Mouse (Mus musculus): ENCODE results near the gene Eri2. TPM values are rescaled to one million over a fixed set of nuclear protein-coding genes. Genes with fewer than 3 reads are reported as not detected.

Gene Eri2
- total RNA-seq (2021), result 7.5 and 9.4 TPM in 2 replicates
- long read RNA-seq, experiment 1, partial matches to known transcripts, result 0 of 5 reads
- long read RNA-seq, experiment 1, other reads (novel, unspliced or antisense), result 1 of 5 reads
- long read RNA-seq, experiment 2, partial matches to known transcripts, result 0 of 6 reads
- long read RNA-seq, experiment 2, other reads (novel, unspliced or antisense), result 1 of 6 reads

- DNase-seq, result peak; percentile 94
Observed at GRCm38 (mm10) chr7:119793586-119794250, at the start of gene Eri2, which contains the start of gene Rexo5. Eri2 (minus strand) TSS chr7:119794058. Rexo5 (plus strand) TSS chr7:119794006.

- no peak for DNase-seq
Observed at GRCm38 (mm10) chr7:119841820-119842449, 48.1 kb upstream of the Eri2 start.

GRCm38 (mm10) chr7:119835996-119836777, 42.3 kb upstream of the Eri2 start:
- DNase-seq, result no peak

DNA sequence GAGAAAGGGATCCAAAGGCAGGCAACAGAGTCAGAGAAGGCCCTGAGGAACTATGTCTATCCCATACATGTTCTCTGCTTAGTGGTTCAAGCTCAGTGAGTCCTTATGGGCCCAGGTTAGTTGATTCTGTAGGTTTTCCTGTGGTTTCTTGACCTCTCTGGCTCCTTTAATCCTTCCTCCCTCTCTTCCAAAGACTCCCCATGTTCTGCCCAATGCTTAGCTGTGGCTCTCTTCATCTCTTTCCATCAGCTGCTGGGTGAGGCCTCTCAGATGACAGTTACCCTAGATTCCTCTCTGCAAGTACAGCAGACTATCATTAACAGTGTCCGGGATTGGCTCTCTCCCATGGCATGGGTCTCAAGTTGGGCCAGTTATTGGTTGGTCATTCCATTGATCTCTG, 41.5 kb upstream of the Eri2 start:
- no peak for DNase-seq

DNA sequence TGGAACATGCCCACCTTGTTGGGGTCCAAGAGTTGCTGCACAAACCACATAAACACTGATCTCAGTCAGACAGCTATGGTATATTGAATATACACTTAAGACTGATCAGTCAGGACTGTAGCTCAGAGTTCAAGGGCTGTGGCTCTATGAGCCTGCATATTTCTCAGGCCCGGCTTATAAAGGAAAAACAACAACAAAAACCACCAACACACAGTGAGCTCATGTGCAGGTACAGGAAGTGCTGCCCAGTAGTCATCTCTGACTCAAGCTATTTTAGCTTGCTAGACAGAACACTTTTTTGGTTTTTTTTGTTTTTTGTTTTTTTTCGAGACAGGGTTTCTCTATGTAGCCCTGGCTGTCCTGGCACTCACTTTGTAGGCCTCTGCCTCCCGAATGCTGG, 14.9 kb upstream of the Eri2 start:
- no peak for DNase-seq

DNA sequence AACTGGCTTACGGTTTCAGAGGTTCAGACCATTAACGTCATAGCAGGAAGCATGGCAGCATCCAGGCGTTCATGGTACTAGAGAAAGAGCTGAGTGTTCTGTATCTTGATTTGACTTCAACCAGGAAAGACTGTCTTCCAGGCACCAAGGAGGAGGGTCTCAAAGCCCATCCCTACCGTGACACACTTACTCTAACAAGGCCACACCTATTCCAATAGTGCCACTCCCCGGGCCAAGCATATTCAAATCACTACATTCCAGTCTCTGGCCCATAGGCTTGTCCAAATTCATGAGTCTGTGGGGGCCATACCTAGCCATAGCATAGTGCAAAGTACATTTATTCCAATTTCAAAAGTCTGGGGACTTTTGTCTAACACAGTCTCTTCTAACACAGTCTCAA, 13.5 kb upstream of the Eri2 start:
- DNase-seq, result no peak

DNA sequence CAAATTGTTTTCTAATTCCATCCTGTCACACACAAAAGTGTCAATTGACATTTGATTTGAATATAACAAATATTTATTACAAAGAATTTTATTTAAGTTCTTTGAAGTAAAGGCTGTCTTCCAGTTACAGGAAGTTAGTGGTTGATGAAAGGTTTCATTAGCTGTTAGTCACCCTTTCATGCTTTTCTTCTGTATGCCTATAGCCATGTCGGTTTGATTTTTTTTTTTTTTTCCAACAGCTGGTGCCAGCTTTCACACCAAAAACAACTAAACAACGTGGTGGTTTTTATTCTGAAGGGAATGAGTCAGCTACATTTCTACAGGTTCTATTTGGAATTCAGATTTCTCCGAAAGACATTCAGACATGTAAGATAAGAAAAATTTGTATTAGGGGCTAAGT, 7.1 kb upstream of the Eri2 start:
- DNase-seq, result no peak

DNA sequence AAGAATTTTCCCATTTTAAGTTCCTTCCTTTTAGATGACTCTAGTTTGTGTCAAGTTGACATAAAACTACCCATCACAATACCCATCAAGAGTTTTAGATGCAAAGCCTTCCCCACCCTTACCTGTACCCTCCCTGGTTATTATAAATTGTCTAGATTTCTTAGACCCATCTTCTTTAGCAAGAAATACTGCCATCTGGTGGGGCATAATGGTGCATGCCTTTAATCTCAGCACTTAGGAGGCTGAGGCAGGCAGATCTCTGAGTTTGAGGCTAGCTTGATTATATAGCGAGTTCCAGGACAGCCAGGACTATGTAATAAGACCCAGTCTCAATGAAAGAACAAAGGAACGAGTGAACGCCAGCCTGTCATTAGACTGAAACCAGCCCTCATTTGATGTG, 6.6 kb upstream of the Eri2 start:
- DNase-seq, result peak; percentile 11

GRCm38 (mm10) chr7:119795311-119795710, 1.5 kb upstream of the Eri2 start:
- no peak for DNase-seq

- no peak for DNase-seq
Observed at GRCm38 (mm10) chr7:119794251-119794638, 387 bp upstream of the Eri2 start.

DNA sequence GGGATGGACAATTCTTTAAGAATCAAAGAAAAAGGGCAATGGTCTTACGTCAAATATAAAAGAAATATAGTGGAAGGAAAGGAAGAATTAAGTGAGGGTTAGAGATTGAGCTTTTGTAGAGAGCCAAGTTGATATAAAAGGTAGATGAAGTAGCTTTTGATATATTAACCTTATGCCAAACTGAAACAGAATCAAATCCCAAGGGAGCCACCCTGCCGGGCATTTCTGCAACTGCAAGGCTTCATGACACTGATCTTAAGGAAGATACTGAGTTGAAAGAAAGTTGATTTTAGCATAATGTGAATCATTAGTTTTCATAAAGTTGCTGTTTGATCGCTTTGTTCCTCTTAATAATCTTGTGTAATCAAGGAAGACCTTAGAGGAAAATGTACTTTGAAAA, 4.8 kb downstream of the Eri2 start:
- DNase-seq, result no peak

DNA sequence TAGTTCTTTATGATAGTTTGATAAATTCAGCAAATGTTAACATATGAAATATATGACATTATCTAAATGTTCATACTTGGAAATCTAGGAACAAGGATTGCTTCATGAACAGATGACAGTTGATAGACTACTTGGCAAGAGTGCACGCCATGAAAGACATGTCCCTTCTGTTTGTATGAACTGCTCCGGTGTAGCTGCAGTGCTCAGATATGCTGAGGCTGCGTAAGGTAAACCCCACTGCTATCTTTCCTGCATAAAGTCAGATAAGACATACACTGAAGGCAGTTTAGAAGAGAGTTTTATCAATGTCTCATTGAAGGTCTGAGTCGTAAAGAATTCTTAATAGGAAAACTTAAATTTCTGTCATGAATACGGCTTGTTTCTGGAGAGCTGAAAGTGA, 8.9 kb downstream of the Eri2 start:
- DNase-seq, result no peak

- peak; percentile 55 for DNase-seq
Observed at GRCm38 (mm10) chr7:119783453-119783852, 10.4 kb downstream of the Eri2 start.

GRCm38 (mm10) chr7:119769895-119770294, 24.0 kb downstream of the Eri2 start:
- DNase-seq, result no peak

GRCm38 (mm10) chr7:119766996-119767395, 26.9 kb downstream of the Eri2 start:
- no peak for DNase-seq

GRCm38 (mm10) chr7:119764377-119764776, 29.5 kb downstream of the Eri2 start:
- DNase-seq, result no peak

DNA sequence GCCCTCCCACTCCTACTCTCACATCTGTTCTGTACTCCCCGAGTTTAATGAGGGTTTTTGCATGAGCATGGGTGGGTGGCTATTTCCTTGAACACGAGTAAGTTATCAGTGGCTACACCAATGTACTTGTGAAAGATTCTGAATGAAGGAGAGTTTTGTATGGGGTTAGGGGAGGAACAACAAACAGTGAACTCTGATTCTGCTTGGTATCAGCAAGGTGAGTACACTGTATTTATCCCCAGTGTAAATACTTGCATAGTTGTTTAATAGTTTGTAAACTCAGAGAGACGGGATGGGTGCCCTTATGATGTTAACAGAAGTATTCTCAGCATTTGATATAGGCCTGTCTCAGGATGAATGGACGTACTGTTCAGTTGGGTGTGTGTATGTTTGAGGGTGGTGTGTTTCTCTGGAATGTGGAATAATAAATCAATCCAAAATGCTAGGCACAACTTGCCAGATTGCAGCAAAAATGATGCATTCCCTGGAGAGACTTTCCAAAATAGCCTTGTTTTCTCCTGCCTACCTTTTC, 31.6 kb downstream of the Eri2 start:
- DNase-seq, result no peak

DNA sequence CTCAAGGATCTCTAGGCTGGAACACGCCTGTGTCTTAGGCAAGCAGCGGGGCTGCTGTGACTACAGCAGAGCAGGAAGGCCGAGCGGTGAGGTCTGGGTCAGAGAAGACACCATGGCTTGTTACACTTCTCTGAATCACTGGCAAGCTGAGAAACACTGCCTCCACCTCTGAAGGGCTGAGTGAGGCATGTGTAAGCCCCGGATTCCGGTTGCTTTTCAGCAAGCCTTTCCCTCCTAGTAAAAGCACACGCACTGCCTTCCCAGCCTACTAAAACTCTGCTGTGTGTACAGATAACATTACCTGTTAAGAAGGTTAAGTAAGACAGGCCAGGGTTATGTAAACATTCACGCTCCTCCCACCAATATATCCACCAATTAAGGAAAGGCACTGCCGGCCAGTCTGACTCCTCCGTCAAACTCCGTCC, 33.3 kb downstream of the Eri2 start, which contains the start of gene Acsm3:
TSS of gene Acsm3 (plus strand) at position 397 of the 425 bp plus-strand sequence.
- DNase-seq, result peak; percentile 59

DNA sequence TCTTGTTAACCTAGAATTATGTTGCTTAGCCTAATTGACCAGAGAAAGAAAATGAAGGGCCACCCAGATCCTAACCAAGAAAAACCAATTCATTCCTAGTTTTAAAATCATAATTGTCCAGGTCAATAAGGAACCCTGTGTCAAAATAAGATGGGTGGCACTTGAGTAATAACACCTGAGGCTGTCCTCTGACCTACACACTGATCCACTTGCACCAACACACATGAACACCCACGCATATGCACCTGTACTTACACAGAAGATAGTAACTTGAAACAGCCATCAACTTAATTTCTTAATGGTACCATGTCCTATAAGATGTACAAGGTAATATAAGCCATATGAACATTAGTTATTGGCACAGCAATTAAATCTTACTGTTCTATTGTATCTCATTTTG, 40.2 kb downstream of the Eri2 start:
- DNase-seq, result no peak

- DNase-seq, result peak; percentile 63
Observed at GRCm38 (mm10) chr7:119749942-119750341, 43.9 kb downstream of the Eri2 start.

DNA sequence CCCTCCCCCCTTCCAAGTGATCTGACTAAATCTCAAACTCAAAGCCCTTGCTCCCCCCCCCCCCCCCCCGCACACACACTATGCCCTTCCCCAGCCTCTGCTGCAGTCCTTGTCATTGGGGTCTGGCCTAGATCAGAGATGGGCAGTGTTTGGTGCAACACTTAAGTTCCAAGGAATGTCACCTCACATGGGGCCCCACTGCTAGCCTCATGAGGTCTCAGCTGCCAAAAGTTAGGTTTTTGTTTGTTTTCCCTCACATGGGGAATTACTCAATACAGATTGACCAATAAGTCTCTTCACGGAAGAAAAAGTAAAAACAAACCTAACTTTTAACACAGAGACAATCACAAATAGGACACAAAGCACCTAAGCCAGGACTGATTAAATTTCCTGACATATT, 45.1 kb downstream of the Eri2 start:
- DNase-seq, result no peak

DNA sequence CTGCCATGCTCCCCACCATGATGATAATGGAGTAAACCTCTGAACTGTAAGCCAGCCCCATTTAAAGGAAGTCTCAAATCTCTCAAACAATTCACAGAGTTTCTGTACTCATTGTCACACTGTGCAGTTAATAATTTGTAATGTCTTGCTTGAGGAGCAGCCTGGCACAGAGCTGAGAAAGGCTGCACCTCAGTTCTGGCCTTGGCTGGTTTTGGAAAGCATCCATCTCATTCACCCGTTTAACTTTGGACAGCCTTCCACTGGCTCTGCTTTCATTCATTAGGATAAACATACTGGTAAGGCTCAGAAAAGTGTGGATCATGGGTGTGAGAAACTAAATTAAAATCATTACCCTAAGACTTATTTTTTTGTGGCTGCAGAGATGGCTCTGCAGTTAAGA, 48.0 kb downstream of the Eri2 start:
- DNase-seq, result peak; percentile 42

DNA sequence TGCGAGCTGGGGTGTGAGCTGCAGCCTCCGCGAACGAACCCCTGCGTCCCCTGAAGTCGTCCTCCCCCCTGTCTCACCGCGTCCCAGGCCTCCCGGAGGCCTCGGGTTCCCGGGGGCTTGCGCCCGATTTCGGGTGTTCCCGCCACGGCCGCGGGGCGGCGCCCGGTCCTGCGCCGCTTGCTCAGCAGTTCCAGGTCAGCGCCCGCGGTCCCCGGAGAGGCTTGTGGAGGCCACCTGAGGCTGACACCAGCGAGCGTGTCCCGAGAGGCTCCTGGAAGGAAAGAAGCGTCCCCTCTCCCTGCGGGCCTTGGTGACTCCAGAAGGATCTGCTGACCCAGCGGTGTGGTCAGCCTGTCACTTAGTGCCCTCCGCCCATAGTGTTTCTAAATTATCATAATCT, 49.5 kb downstream of the Eri2 start:
- peak; percentile 54 for DNase-seq
